Mouse (Mus musculus): ENCODE results near the gene Mlxipl. TPM values are rescaled to one million over a fixed set of nuclear protein-coding genes. Genes with fewer than 3 reads are reported as not detected.

The Mlxipl gene
- polyA plus RNA-seq, 1 experiment from 2014 or later: 2.4 TPM

DNA sequence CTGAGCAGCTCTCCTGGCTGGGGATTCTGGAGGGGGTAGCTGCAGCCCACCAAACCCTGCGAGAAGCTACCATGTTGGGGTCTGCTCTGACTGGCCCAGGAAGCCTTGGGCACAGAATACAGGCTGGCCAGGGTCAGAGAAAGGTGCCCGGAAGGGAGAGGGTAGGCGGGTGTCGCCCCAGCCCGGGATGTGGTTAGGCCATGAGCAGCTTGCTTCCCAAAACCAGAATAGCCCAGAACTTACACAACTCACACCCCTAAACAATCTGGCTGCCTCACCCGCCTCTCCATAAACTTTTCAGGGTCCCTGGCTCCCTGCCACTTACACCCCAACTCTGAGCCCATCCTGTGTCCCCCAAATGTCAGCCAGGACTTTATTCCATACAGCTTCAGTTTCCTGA, 38.0 kb downstream of the Mlxipl start:
- no peaks in the 10 kb centered on the region for H3K36me3 ChIP-seq (ENCODE audit: control insufficient read depth, insufficient read depth, low read length)
- no peaks in the 10 kb centered on the region for H3K4me1 ChIP-seq (replicated peaks; ENCODE audit: control insufficient read depth, insufficient read depth, low read length)
- no peak overlapping the region for H3K27ac ChIP-seq (ENCODE audit: low read length)
- H3K27me3 ChIP-seq (ENCODE audit: control insufficient read depth, insufficient read depth, low read depth, low read length): peaks cover 3% of the 10 kb centered on the region; the same call in 1 of the 2 replicates
- H3K9ac ChIP-seq (ENCODE audit: low read length): no peak overlapping the region
- H3K4me2 ChIP-seq (ENCODE audit: low read depth, low read length): no peak overlapping the region
- no peaks in the 10 kb centered on the region for H3K9me3 ChIP-seq (ENCODE audit: control insufficient read depth, low read length)
- no peak for ATAC-seq (ENCODE audit: low read depth)
- WGBS: 76% methylated on average over 6 of the region's 6 CpGs
- no peak overlapping the region for H3K4me3 ChIP-seq (ENCODE audit: low read length)

DNA sequence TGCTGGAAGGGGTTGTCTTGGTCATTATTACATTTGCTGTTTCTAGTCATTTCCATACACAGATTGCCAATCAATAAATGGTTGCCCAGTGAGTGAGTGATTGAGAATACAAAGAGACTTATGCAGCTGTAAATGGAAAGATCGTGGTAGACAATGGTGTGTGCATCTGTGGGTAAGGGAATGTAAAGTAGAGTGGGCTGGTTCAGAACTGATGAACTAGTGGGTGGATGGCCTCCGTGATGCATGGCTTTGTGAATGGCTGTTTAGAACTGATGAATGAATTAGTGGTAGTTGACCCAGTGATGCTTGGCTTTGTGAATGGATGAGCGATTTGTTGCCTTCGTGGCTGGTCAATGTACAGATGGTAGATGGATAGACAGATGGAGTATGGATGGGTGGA, 40.1 kb downstream of the Mlxipl start:
- H3K9me3 ChIP-seq (ENCODE audit: control insufficient read depth, low read length): no peaks in the 10 kb centered on the region
- H3K4me1 ChIP-seq (replicated peaks; ENCODE audit: control insufficient read depth, insufficient read depth, low read length): no peaks in the 10 kb centered on the region
- no peaks in the 10 kb centered on the region for H3K36me3 ChIP-seq (ENCODE audit: control insufficient read depth, insufficient read depth, low read length)
- no peak overlapping the region for H3K4me2 ChIP-seq (ENCODE audit: low read depth, low read length)
- no peak for ATAC-seq (ENCODE audit: low read depth)
- no peak overlapping the region for H3K4me3 ChIP-seq (ENCODE audit: low read length)
- no peak overlapping the region for H3K9ac ChIP-seq (ENCODE audit: low read length)
- no peak overlapping the region for H3K27ac ChIP-seq (ENCODE audit: low read length)
- peaks cover 13% of the 10 kb centered on the region for H3K27me3 ChIP-seq (ENCODE audit: control insufficient read depth, insufficient read depth, low read depth, low read length)
- 78% methylated on average over 4 of the region's 4 CpGs for WGBS

DNA sequence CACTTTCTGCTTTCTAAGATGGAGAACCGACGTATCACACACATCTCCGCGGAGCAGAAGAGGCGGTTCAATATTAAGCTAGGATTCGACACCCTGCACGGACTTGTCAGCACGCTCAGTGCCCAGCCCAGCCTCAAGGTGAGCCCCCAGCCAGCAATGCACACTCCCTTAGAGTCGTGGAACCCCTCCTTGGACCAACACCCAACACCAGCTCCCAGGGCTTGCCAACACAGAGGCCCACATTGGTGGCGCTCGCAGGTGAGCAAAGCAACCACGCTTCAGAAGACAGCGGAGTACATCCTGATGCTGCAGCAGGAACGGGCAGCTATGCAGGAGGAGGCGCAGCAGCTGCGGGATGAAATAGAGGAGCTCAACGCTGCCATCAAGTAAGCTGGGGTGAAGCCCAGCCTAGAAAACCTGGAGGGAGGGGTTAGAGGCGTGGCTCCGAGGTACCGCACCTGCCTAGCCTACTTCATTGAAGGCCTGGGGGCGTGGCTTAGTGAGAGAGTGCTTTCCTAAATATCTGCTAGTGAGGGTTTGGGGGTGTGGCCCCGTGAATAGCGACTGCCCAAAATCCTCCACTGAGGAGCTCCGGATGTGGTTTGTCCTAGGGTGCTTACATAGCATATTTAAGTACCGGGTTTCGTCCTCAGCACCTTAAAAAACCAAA, 44.2 kb downstream of the Mlxipl start:
- H3K9ac ChIP-seq (ENCODE audit: low read length): no peak overlapping the region
- H3K4me1 ChIP-seq (replicated peaks; ENCODE audit: control insufficient read depth, insufficient read depth, low read length): no peaks in the 10 kb centered on the region
- 4% methylated on average over 26 of the region's 26 CpGs for WGBS
- no peak overlapping the region for H3K27ac ChIP-seq (ENCODE audit: low read length)
- ATAC-seq (ENCODE audit: low read depth): peak; percentile 85
- H3K4me2 ChIP-seq (ENCODE audit: low read depth, low read length): peak overlapping the region; percentile 44
- peaks cover 13% of the 10 kb centered on the region for H3K27me3 ChIP-seq (ENCODE audit: control insufficient read depth, insufficient read depth, low read depth, low read length)
- H3K9me3 ChIP-seq (ENCODE audit: control insufficient read depth, low read length): no peaks in the 10 kb centered on the region
- H3K36me3 ChIP-seq (ENCODE audit: control insufficient read depth, insufficient read depth, low read length): no peaks in the 10 kb centered on the region
- peak overlapping the region; percentile 19 for H3K4me3 ChIP-seq (ENCODE audit: low read length)

DNA sequence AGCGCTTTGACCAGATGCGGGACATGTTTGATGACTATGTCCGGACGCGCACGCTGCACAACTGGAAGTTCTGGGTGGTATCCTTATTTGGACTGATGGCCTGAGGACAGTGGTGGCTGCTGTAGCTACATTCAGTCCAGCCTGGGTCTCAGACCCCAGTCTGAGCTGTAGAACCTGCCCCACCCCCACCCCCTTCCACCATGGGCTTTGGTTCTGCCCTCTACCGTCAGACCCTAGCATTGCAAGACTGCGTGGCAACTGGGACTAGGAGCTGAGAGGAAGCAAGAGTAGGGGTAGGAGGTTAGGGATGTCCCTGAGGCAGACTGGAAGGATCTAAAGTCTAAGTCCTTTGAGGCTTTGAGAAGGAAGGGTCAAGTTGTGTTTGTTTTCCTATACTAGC, 44.8 kb downstream of the Mlxipl start:
- peak overlapping the region; percentile 44 for H3K4me2 ChIP-seq (ENCODE audit: low read depth, low read length)
- peak overlapping the region; percentile 19 for H3K4me3 ChIP-seq (ENCODE audit: low read length)
- H3K9me3 ChIP-seq (ENCODE audit: control insufficient read depth, low read length): no peaks in the 10 kb centered on the region
- ATAC-seq (ENCODE audit: low read depth): peak; percentile 34; the same call in 1 of the 2 replicates
- 4% methylated on average over 8 of the region's 8 CpGs for WGBS
- H3K27ac ChIP-seq (ENCODE audit: low read length): no peak overlapping the region
- no peaks in the 10 kb centered on the region for H3K36me3 ChIP-seq (ENCODE audit: control insufficient read depth, insufficient read depth, low read length)
- H3K9ac ChIP-seq (ENCODE audit: low read length): no peak overlapping the region
- H3K27me3 ChIP-seq (ENCODE audit: control insufficient read depth, insufficient read depth, low read depth, low read length): peaks cover 13% of the 10 kb centered on the region
- no peaks in the 10 kb centered on the region for H3K4me1 ChIP-seq (replicated peaks; ENCODE audit: control insufficient read depth, insufficient read depth, low read length)

DNA sequence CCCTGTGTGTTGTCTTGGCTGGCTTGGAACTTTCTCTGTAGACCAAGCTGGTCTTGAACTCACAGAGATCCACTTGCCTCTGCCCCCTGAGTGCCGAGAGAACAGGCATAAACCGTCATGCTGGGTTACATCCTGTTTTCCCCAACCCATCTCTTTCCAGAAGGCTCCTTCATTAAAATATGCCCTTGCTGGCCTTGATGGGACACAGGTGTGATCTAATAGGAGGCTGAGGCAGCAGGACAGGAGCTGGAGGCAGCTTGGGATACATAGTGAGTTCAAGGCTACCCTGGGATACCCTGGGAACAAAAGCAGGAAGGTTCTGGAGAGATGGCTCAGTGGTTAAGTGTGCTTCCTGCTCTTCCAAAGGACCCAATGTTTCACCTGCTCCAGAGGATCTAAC, 50.2 kb downstream of the Mlxipl start:
- Histone ChIP-seq H3K4me3 (ENCODE audit: low read length) (no peak overlapping the region), H3K27me3 (ENCODE audit: control insufficient read depth, insufficient read depth, low read depth, low read length) (no peaks in the 10 kb centered on the region), H3K4me2 (ENCODE audit: low read depth, low read length) (no peak overlapping the region), H3K4me1 (replicated peaks; ENCODE audit: control insufficient read depth, insufficient read depth, low read length) (no peaks in the 10 kb centered on the region), H3K9ac (ENCODE audit: low read length) (no peak overlapping the region), H3K27ac (ENCODE audit: low read length) (no peak overlapping the region), H3K36me3 (ENCODE audit: control insufficient read depth, insufficient read depth, low read length) (no peaks in the 10 kb centered on the region), H3K9me3 (ENCODE audit: control insufficient read depth, low read length) (no peaks in the 10 kb centered on the region)
- ATAC-seq (ENCODE audit: low read depth): no peak
- 72% methylated on average over 2 of the region's 2 CpGs for WGBS

DNA sequence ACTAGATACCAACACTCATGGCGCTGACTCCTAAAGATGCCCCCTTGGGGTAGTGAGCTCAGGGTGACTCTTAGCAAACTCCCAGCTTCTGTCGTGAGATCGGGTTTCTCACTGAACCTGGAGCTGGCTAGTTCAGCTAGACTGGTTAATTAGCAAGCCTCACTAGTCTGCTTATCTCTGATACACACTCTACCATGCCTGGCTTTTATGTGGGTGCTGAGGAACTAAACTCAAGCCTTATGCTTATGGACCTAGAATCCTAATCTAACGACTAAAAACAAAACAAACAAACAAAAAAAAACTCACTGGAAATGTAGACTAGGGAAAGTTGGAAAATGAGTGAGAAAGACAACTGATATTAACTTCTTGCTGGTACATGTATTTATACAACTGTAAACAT, 54.8 kb downstream of the Mlxipl start:
- H3K4me1 ChIP-seq (replicated peaks; ENCODE audit: control insufficient read depth, insufficient read depth, low read length): peaks cover 5% of the 10 kb centered on the region
- H3K36me3 ChIP-seq (ENCODE audit: control insufficient read depth, insufficient read depth, low read length): no peaks in the 10 kb centered on the region
- H3K4me2 ChIP-seq (ENCODE audit: low read depth, low read length): no peak overlapping the region
- H3K27me3 ChIP-seq (ENCODE audit: control insufficient read depth, insufficient read depth, low read depth, low read length): no peaks in the 10 kb centered on the region
- no peak overlapping the region for H3K9ac ChIP-seq (ENCODE audit: low read length)
- ATAC-seq (ENCODE audit: low read depth): no peak
- H3K4me3 ChIP-seq (ENCODE audit: low read length): no peak overlapping the region
- no peaks in the 10 kb centered on the region for H3K9me3 ChIP-seq (ENCODE audit: control insufficient read depth, low read length)
- H3K27ac ChIP-seq (ENCODE audit: low read length): no peak overlapping the region
- 37% methylated on average over 4 of the region's 4 CpGs for WGBS

DNA sequence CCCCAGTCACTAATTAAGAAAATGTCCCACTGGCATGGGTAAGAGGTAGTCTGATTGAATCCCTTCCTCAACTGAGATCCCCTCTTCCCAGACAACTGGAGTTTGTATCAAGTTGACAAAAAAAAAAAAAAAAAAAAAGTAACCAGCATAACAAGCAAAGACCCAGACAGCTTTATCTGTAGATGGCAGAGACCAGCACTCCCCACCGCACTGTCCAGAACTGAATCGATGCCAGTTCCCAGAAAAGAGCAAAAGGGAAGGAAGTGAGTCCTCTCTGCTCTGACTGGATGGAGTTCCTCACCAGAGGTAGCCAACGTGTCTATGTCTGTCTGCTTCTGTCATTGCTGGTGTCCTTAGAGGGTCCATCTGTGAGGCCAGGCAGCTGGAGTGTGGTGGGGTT, 55.8 kb downstream of the Mlxipl start:
- no peak for ATAC-seq (ENCODE audit: low read depth)
- H3K9ac ChIP-seq (ENCODE audit: low read length): no peak overlapping the region
- H3K4me2 ChIP-seq (ENCODE audit: low read depth, low read length): no peak overlapping the region
- H3K36me3 ChIP-seq (ENCODE audit: control insufficient read depth, insufficient read depth, low read length): no peaks in the 10 kb centered on the region
- no peak overlapping the region for H3K27ac ChIP-seq (ENCODE audit: low read length)
- H3K4me1 ChIP-seq (replicated peaks; ENCODE audit: control insufficient read depth, insufficient read depth, low read length): peaks cover 8% of the 10 kb centered on the region
- WGBS: 69% methylated on average over 3 of the region's 3 CpGs
- no peaks in the 10 kb centered on the region for H3K9me3 ChIP-seq (ENCODE audit: control insufficient read depth, low read length)
- H3K27me3 ChIP-seq (ENCODE audit: control insufficient read depth, insufficient read depth, low read depth, low read length): no peaks in the 10 kb centered on the region
- no peak overlapping the region for H3K4me3 ChIP-seq (ENCODE audit: low read length)

DNA sequence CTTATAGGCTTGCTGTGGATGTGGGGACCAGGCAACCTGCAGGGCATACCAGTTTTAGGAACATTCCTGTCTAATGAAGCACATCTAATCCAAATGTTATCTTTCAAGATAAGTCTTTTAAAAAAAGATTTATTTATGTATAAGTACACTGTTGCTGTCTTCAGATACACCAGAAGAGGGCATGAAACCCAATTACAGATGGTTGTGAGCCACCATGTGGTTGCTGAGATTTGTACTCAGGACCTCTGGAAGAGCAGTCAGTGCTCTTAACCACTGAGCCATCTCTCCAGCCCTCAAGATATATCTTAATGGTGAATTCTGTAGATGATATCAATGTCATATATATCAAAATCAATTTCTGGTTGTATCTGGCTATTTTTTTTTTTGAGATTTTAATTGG, 56.3 kb downstream of the Mlxipl start:
- Histone ChIP-seq H3K9ac (ENCODE audit: low read length) (no peak overlapping the region), H3K4me1 (replicated peaks; ENCODE audit: control insufficient read depth, insufficient read depth, low read length) (peaks cover 8% of the 10 kb centered on the region), H3K36me3 (ENCODE audit: control insufficient read depth, insufficient read depth, low read length) (no peaks in the 10 kb centered on the region), H3K27ac (ENCODE audit: low read length) (no peak overlapping the region), H3K4me2 (ENCODE audit: low read depth, low read length) (no peak overlapping the region), H3K4me3 (ENCODE audit: low read length) (no peak overlapping the region), H3K27me3 (ENCODE audit: control insufficient read depth, insufficient read depth, low read depth, low read length) (no peaks in the 10 kb centered on the region), H3K9me3 (ENCODE audit: control insufficient read depth, low read length) (no peaks in the 10 kb centered on the region)
- ATAC-seq (ENCODE audit: low read depth): no peak

DNA sequence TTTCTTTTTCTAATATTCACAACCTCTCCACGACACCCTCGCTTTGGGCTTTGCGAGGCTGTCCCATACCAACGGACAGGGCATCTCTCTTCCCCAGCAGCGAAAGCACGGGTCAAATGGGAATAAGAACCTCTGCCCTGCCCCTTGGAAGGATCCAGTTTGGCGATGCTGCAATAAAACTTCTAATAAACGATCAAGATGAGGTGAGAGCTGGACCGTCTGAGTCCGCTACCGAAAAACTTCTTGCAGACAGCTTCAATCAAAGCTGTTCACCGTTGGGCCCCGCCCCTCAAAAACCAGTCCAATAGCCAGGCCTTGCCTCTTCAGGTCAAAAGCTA, 59.0 kb downstream of the Mlxipl start:
- Histone ChIP-seq H3K9ac (ENCODE audit: low read length) (peak overlapping the region; percentile 72), H3K27me3 (ENCODE audit: control insufficient read depth, insufficient read depth, low read depth, low read length) (no peaks in the 10 kb centered on the region), H3K4me1 (replicated peaks; ENCODE audit: control insufficient read depth, insufficient read depth, low read length) (peaks cover 8% of the 10 kb centered on the region), H3K27ac (ENCODE audit: low read length) (peak overlapping the region; percentile 99), H3K36me3 (ENCODE audit: control insufficient read depth, insufficient read depth, low read length) (peaks cover 5% of the 10 kb centered on the region), H3K4me2 (ENCODE audit: low read depth, low read length) (peak overlapping the region; percentile 73), H3K4me3 (ENCODE audit: low read length) (peak overlapping the region; percentile 97), H3K9me3 (ENCODE audit: control insufficient read depth, low read length) (no peaks in the 10 kb centered on the region)
- ATAC-seq (ENCODE audit: low read depth): no peak; the same call in 1 of the 2 replicates
- WGBS: under 1% methylated on average over 13 of the region's 13 CpGs

Data from lung, embryonic 16.5 days (tissue).